Mouse (Mus musculus): Measurements from ENCODE around the gene Fanci. TPM values are rescaled to one million over a fixed set of nuclear protein-coding genes. Genes with fewer than 3 reads are reported as not detected.

Fanci gene
- total and polyA plus RNA-seq, 2 experiments from 2014 or later: 1.7 to 6.1 TPM

DNA sequence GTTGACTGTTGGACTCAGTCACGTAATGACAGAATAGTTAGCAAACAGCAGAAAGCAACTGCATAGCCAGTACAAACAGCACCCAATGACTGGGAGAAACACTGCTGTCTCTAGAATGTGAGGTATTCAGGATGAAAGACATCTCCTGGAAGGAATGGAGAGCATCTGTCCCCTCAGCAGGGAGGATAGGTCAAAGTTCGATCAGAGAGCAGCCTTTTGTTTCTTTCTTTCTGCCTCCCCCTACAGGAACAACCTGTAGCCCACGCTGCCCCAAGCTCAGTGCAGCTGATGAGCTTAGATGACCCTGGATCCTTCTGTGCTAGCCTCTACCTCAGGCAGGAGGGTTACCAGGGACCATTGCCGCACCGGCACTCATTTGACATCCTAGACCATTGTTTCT, 36.5 kb downstream of the Fanci start:
- H3K27ac ChIP-seq (ENCODE audit: low read depth): no peak overlapping the region
- no peak overlapping the region for H3K4me2 ChIP-seq (ENCODE audit: low read depth, low read length)
- no peaks in the 10 kb centered on the region for H3K36me3 ChIP-seq (replicated peaks; ENCODE audit: control insufficient read depth, insufficient read depth, low read length)
- H3K4me3 ChIP-seq (ENCODE audit: low read depth, low read length): no peak overlapping the region
- no peak overlapping the region for H3K9ac ChIP-seq (replicated peaks; ENCODE audit: low read depth, low read length)
- 69% methylated on average over 5 of the region's 5 CpGs for WGBS
- DNase-seq (ENCODE audit: low spot score): no peak
- no peaks in the 10 kb centered on the region for H3K9me3 ChIP-seq (replicated peaks; ENCODE audit: control insufficient read depth, low read length)
- TF ChIP-seq CTCF (IDR thresholded peaks at IDR 0.05; ENCODE audit: low read depth): no peak
- TF ChIP-seq EP300 (IDR thresholded peaks at IDR 0.05; ENCODE audit: low read depth): no peak
- ATAC-seq (ENCODE audit: insufficient read depth, low read depth): no peak
- H3K4me1 ChIP-seq (ENCODE audit: control insufficient read depth, insufficient read depth): no peaks in the 10 kb centered on the region
- H3K27me3 ChIP-seq (ENCODE audit: control insufficient read depth, insufficient read depth, low read length): no peaks in the 10 kb centered on the region

DNA sequence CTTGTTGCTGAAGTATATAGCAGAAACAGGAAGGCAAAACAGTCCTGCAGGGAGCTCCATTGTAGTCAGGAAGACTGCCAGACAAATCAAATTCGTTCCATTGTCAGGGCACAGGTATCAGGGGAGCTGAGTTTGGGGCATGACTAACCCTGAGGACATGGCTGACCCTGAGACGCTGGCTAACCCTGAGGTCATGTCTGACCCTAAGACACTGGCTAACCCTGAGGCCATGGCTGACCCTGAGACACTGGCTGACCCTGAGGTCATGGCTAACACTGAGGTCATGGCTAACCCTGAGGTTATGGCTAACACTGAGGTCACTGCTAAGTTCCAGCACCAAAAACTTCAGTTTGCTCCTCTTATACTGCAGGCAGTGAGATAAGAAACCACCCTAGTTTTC, 48.3 kb downstream of the Fanci start:
- 78% methylated on average over 2 of the region's 2 CpGs for WGBS
- Histone ChIP-seq H3K4me3 (ENCODE audit: low read depth, low read length) (no peak overlapping the region), H3K4me1 (ENCODE audit: control insufficient read depth, insufficient read depth) (no peaks in the 10 kb centered on the region), H3K9ac (replicated peaks; ENCODE audit: low read depth, low read length) (no peak overlapping the region), H3K4me2 (ENCODE audit: low read depth, low read length) (no peak overlapping the region), H3K27ac (ENCODE audit: low read depth) (no peak overlapping the region), H3K27me3 (ENCODE audit: control insufficient read depth, insufficient read depth, low read length) (no peaks in the 10 kb centered on the region), H3K36me3 (replicated peaks; ENCODE audit: control insufficient read depth, insufficient read depth, low read length) (0 out of 2 replicates have a peak, but pooled peaks cover 6% of the 10 kb centered on the region), H3K9me3 (replicated peaks; ENCODE audit: control insufficient read depth, low read length) (no peaks in the 10 kb centered on the region)
- no peak for DNase-seq (ENCODE audit: low spot score)
- no peak for ATAC-seq (ENCODE audit: insufficient read depth, low read depth)
- no peak for TF ChIP-seq EP300 (IDR thresholded peaks at IDR 0.05; ENCODE audit: low read depth)
- no peak for TF ChIP-seq CTCF (IDR thresholded peaks at IDR 0.05; ENCODE audit: low read depth)

DNA sequence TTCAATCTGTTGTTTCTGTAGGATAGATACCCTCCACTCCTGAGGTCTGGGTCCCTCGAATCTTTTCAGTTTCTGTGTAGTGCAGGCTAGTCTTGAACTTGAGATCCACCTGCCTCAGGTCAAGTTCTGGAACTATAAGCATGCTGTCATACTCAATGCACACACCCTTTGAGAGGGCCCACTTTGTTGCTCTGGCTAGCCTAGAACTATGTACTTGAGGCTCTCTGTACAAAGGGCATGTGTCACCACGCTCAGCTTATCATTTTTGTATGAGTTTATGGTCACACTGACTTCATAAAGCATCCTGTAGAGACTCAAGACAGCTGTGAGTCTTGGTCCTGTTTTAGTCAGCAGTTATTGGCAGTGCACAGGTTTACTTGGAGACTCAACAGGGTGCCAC, 55.3 kb downstream of the Fanci start:
- Histone ChIP-seq H3K9me3 (replicated peaks; ENCODE audit: control insufficient read depth, low read length) (no peaks in the 10 kb centered on the region), H3K4me1 (ENCODE audit: control insufficient read depth, insufficient read depth) (no peaks in the 10 kb centered on the region), H3K4me3 (ENCODE audit: low read depth, low read length) (no peak overlapping the region), H3K4me2 (ENCODE audit: low read depth, low read length) (no peak overlapping the region), H3K27ac (ENCODE audit: low read depth) (no peak overlapping the region), H3K27me3 (ENCODE audit: control insufficient read depth, insufficient read depth, low read length) (no peaks in the 10 kb centered on the region), H3K9ac (replicated peaks; ENCODE audit: low read depth, low read length) (no peak overlapping the region), H3K36me3 (replicated peaks; ENCODE audit: control insufficient read depth, insufficient read depth, low read length) (peaks cover 66% of the 10 kb centered on the region)
- DNase-seq (ENCODE audit: low spot score): no peak
- TF ChIP-seq EP300 (IDR thresholded peaks at IDR 0.05; ENCODE audit: low read depth) (no peak), CTCF (IDR thresholded peaks at IDR 0.05; ENCODE audit: low read depth) (no peak)
- ATAC-seq (ENCODE audit: insufficient read depth, low read depth): no peak
- 76% methylated on average over 2 of the region's 2 CpGs for WGBS

DNA sequence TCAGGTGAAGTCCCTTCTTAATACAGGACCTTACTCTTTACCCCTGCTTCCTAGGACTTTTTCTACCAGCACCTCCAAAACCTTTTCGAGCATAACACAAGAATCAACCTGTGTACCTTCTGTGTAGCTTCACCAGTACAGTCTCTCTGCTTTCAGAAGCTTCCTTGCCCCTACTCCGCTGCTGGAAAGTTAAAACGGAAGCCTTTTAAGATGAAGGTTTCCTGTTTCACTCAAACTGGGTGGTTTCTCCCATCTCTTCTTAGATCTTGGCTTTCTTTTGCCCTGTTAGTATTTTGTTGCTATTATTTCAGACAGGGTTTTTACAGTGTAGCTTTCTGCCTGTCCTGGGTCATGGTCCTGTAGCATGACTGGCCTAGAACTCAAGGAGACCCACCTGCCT, 55.8 kb downstream of the Fanci start:
- Histone ChIP-seq H3K9ac (replicated peaks; ENCODE audit: low read depth, low read length) (no peak overlapping the region), H3K4me2 (ENCODE audit: low read depth, low read length) (no peak overlapping the region), H3K27ac (ENCODE audit: low read depth) (no peak overlapping the region), H3K4me1 (ENCODE audit: control insufficient read depth, insufficient read depth) (no peaks in the 10 kb centered on the region), H3K9me3 (replicated peaks; ENCODE audit: control insufficient read depth, low read length) (no peaks in the 10 kb centered on the region), H3K4me3 (ENCODE audit: low read depth, low read length) (no peak overlapping the region), H3K27me3 (ENCODE audit: control insufficient read depth, insufficient read depth, low read length) (no peaks in the 10 kb centered on the region), H3K36me3 (replicated peaks; ENCODE audit: control insufficient read depth, insufficient read depth, low read length) (peaks cover 70% of the 10 kb centered on the region)
- TF ChIP-seq EP300 (IDR thresholded peaks at IDR 0.05; ENCODE audit: low read depth): no peak
- TF ChIP-seq CTCF (IDR thresholded peaks at IDR 0.05; ENCODE audit: low read depth): no peak
- 80% methylated on average over 3 of the region's 3 CpGs for WGBS
- ATAC-seq (ENCODE audit: insufficient read depth, low read depth): no peak
- DNase-seq (ENCODE audit: low spot score): no peak

DNA sequence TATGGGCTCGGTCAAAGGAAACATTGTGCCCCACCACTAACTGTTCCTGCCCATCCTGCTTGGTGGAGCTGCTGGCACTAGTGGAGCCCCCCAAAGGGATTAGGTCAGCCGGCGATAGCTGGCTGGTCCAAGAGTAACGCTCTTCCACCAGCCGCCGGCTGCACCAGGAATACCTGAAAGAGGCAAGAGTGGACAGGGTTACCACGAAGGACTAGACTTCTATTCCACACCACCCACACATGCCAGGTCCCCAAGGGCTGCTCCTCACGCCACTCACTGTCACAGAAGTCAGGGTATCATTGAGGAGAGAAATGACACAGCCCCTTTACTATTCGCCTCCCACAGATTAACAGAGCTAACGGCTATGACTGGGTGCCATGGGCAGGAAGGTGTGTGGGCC, 70.0 kb downstream of the Fanci start:
- Histone ChIP-seq H3K36me3 (replicated peaks; ENCODE audit: control insufficient read depth, insufficient read depth, low read length) (peaks cover 69% of the 10 kb centered on the region), H3K9ac (replicated peaks; ENCODE audit: low read depth, low read length) (no peak overlapping the region), H3K4me3 (ENCODE audit: low read depth, low read length) (no peak overlapping the region), H3K27ac (ENCODE audit: low read depth) (no peak overlapping the region), H3K9me3 (replicated peaks; ENCODE audit: control insufficient read depth, low read length) (no peaks in the 10 kb centered on the region), H3K4me2 (ENCODE audit: low read depth, low read length) (no peak overlapping the region), H3K27me3 (ENCODE audit: control insufficient read depth, insufficient read depth, low read length) (no peaks in the 10 kb centered on the region), H3K4me1 (ENCODE audit: control insufficient read depth, insufficient read depth) (peaks cover 22% of the 10 kb centered on the region)
- TF ChIP-seq CTCF (IDR thresholded peaks at IDR 0.05; ENCODE audit: low read depth) (no peak), EP300 (IDR thresholded peaks at IDR 0.05; ENCODE audit: low read depth) (no peak)
- WGBS: 89% methylated on average over 10 of the region's 10 CpGs
- no peak for ATAC-seq (ENCODE audit: insufficient read depth, low read depth)
- DNase-seq (ENCODE audit: low spot score): no peak

DNA sequence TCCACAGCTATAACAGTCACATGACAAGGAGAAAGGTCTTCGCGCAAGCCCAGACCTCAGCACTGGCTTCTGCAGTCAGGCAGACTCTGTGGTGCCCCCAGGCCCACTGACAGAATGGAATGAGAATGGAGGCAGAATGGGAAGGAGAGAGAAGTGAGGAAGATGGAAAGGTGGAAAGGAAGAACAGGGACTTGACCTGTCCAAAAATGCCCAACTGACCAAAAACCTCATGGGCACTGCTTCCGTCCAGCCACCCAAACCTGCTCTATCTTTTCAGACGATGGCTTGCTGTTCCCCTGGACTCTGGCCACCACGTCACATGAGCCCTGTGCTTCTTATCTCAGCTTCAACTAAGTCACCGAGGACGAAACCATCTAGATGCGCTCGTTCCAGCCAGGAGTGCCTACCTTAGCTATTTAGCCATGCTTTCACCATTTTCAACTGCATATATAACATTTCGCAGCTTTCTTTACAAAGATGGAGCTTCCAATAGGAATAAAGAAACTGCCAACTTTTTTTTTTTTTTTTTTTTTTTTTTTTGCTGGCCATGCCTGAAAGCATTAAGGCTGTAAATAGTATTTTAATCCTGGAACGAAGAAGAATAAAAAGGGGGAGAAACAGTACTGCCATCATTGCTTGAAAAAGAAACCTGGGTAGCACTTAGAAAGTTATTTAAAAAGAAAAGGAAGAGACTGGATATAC, 71.8 kb downstream of the Fanci start:
- no peak for DNase-seq (ENCODE audit: low spot score)
- H3K9me3 ChIP-seq (replicated peaks; ENCODE audit: control insufficient read depth, low read length): no peaks in the 10 kb centered on the region
- peaks cover 51% of the 10 kb centered on the region for H3K36me3 ChIP-seq (replicated peaks; ENCODE audit: control insufficient read depth, insufficient read depth, low read length)
- H3K9ac ChIP-seq (replicated peaks; ENCODE audit: low read depth, low read length): 0 out of 2 replicates have a peak overlapping the region, but pooled peaks have one; percentile 18
- no peak overlapping the region for H3K4me3 ChIP-seq (ENCODE audit: low read depth, low read length)
- H3K4me2 ChIP-seq (ENCODE audit: low read depth, low read length): no peak overlapping the region
- H3K27me3 ChIP-seq (ENCODE audit: control insufficient read depth, insufficient read depth, low read length): no peaks in the 10 kb centered on the region
- 60% methylated on average over 11 of the region's 11 CpGs for WGBS
- H3K4me1 ChIP-seq (ENCODE audit: control insufficient read depth, insufficient read depth): peaks cover 26% of the 10 kb centered on the region
- no peak for TF ChIP-seq CTCF (IDR thresholded peaks at IDR 0.05; ENCODE audit: low read depth)
- no peak for TF ChIP-seq EP300 (IDR thresholded peaks at IDR 0.05; ENCODE audit: low read depth)
- ATAC-seq (ENCODE audit: insufficient read depth, low read depth): no peak
- no peak overlapping the region for H3K27ac ChIP-seq (ENCODE audit: low read depth)

Data from heart, postnatal 0 days (tissue).